Mouse (Mus musculus) liver, embryonic 11.5 days (tissue): Measurements from ENCODE around the gene Cyp2b10. TPM values are rescaled to one million over a fixed set of nuclear protein-coding genes. Genes with fewer than 3 reads are reported as not detected.
"Not testable (repeated sequence)": the region's sequence is repeated elsewhere in the genome, so short reads cannot be mapped to it uniquely, and the experiment has no call there.

ENCODE experiments used
- ATAC-seq: fragments of 200-750 bp; cut with Nextera tagmentation; replicated peaks from 2 replicates; pipeline ENCODE4 v1.8.0; 2017; ENCODE audit warnings: moderate number of reproducible peaks, mild to moderate bottlenecking, moderate TSS enrichment, moderate library complexity; ENCODE audit not compliant: low FRiP score
- DNase-seq: peaks from one replicate; pipeline ENCODE4 v3.0.0-alpha.2; 2017; ENCODE audit warnings: low spot score
- H3K27ac ChIP-seq: fragments of 300-500 bp; sonication (generic); 2 replicates; pipeline ENCODE4 v1.5.1; 2014; ENCODE audit warnings: mild to moderate bottlenecking, low read depth, low read length, control low read depth
- H3K27me3 ChIP-seq: fragments of 300-500 bp; sonication (generic); replicated peaks from 2 replicates; pipeline ENCODE4 v1.6.1; 2014; ENCODE audit warnings: low read length, mixed read lengths; ENCODE audit not compliant: control insufficient read depth, insufficient read depth
- H3K36me3 ChIP-seq: fragments of 300-500 bp; sonication (generic); 2 replicates; pipeline ENCODE4 v1.6.1; 2014; ENCODE audit warnings: mild to moderate bottlenecking, low read length, moderate library complexity, mixed read lengths; ENCODE audit not compliant: control insufficient read depth, insufficient read depth
- H3K4me1 ChIP-seq: fragments of 300-500 bp; sonication (generic); replicated peaks from 2 replicates; pipeline ENCODE4 v1.6.1; 2014; ENCODE audit warnings: low read length, mixed read lengths; ENCODE audit not compliant: control insufficient read depth, insufficient read depth
- H3K4me2 ChIP-seq: fragments of 300-500 bp; sonication (generic); 2 replicates; pipeline ENCODE4 v1.6.1; 2014; ENCODE audit warnings: mild to moderate bottlenecking, control low read depth, moderate library complexity
- H3K4me3 ChIP-seq: fragments of 300-500 bp; sonication (generic); 2 replicates; pipeline ENCODE4 v1.5.1; 2014; ENCODE audit warnings: low read depth, low read length, control low read depth
- H3K9ac ChIP-seq: fragments of 300-500 bp; sonication (generic); 2 replicates; pipeline ENCODE4 v1.6.1; 2014; ENCODE audit warnings: low read depth, low read length, control low read depth
- H3K9me3 ChIP-seq: fragments of 300-500 bp; sonication (generic); 2 replicates; pipeline ENCODE4 v1.6.1; 2016; ENCODE audit warnings: low read length, inconsistent platforms, mixed read lengths; ENCODE audit not compliant: control insufficient read depth
- WGBS: fragments of 180-500 bp; shearing (Covaris S2); extraction: QIAGEN DNeasy Blood & Tissue Kit; methylation state at CpG from one replicate; pipeline ENCODE4 v1.1.7; 2014; 5-methylcytosine and 5-hydroxymethylcytosine counted together
- polyA plus RNA-seq: library from polyadenylated mRNA; unstranded; fragments of >200 nt; fragmentation: Nextera tagmentation; extraction: Ambion mirVana; gene quantifications from 2 replicates; pipeline ENCODE4 v1.2.1, GENCODE M21; 2014

Gene Cyp2b10
- polyA plus RNA-seq, 1 experiment from 2014 or later = not detected

- 42% methylated on average over 8 of the region's 8 CpGs for WGBS
- no peak for ATAC-seq
- H3K9me3 ChIP-seq = no peaks in the 10 kb centered on the region
- H3K4me3 ChIP-seq = no peak overlapping the region
- no peaks in the 10 kb centered on the region for H3K27me3 ChIP-seq
- H3K27ac ChIP-seq = no peak overlapping the region
- no peaks in the 10 kb centered on the region for H3K4me1 ChIP-seq
- no peak overlapping the region for H3K9ac ChIP-seq
- no peak for DNase-seq
- no peak overlapping the region for H3K4me2 ChIP-seq
- no peaks in the 10 kb centered on the region for H3K36me3 ChIP-seq
Observed at GRCm38 (mm10) chr7:25902061-25902690, 4.8 kb downstream of the Cyp2b10 start.

GRCm38 (mm10) chr7:25903156-25903555 is 5.7 kb downstream of the Cyp2b10 start:
- Histone ChIP-seq H3K27ac (no peak overlapping the region), H3K27me3 (no peaks in the 10 kb centered on the region), H3K36me3 (no peaks in the 10 kb centered on the region), H3K9ac (no peak overlapping the region), H3K9me3 (no peaks in the 10 kb centered on the region), H3K4me1 (no peaks in the 10 kb centered on the region), H3K4me3 (no peak overlapping the region), H3K4me2 (no peak overlapping the region)
- DNase-seq (no peak), ATAC-seq (no peak)
- WGBS = 35% methylated on average over 14 of the region's 14 CpGs

- no peak for DNase-seq
- H3K36me3 ChIP-seq = no peaks in the 10 kb centered on the region
- whole genome bisulfite sequencing = 37% methylated on average over 3 of the region's 3 CpGs
Observed at GRCm38 (mm10) chr7:25904066-25904465, 6.6 kb downstream of the Cyp2b10 start.

GRCm38 (mm10) chr7:25904489-25904888 is 7.1 kb downstream of the Cyp2b10 start:
- H3K9me3 ChIP-seq = no peaks in the 10 kb centered on the region
- WGBS = 66% methylated on average over 10 of the region's 10 CpGs
- ATAC-seq = no peak
- H3K4me3 ChIP-seq = no peak overlapping the region
- no peaks in the 10 kb centered on the region for H3K4me1 ChIP-seq
- no peak overlapping the region for H3K27ac ChIP-seq
- no peaks in the 10 kb centered on the region for H3K27me3 ChIP-seq
- DNase-seq = no peak
- no peak overlapping the region for H3K9ac ChIP-seq
- no peak overlapping the region for H3K4me2 ChIP-seq
- no peaks in the 10 kb centered on the region for H3K36me3 ChIP-seq

More at GRCm38 (mm10) chr7:25904066-25904465, 6.6 kb downstream of the Cyp2b10 start:
- Histone ChIP-seq H3K9me3 (no peaks in the 10 kb centered on the region), H3K27me3 (no peaks in the 10 kb centered on the region), H3K27ac (no peak overlapping the region), H3K9ac (no peak overlapping the region), H3K4me3 (no peak overlapping the region), H3K4me1 (no peaks in the 10 kb centered on the region), H3K4me2 (no peak overlapping the region)
- ATAC-seq = no peak

GRCm38 (mm10) chr7:25907380-25907779 is 10.0 kb downstream of the Cyp2b10 start:
- DNase-seq (no peak), ATAC-seq (no peak)
- Histone ChIP-seq H3K4me3 (no peak overlapping the region), H3K4me2 (no peak overlapping the region), H3K9ac (no peak overlapping the region), H3K36me3 (no peaks in the 10 kb centered on the region), H3K9me3 (no peaks in the 10 kb centered on the region), H3K4me1 (no peaks in the 10 kb centered on the region), H3K27me3 (no peaks in the 10 kb centered on the region), H3K27ac (no peak overlapping the region)
- 60% methylated on average over 6 of the region's 6 CpGs for WGBS

GRCm38 (mm10) chr7:25910046-25910445 is 12.6 kb downstream of the Cyp2b10 start:
- no peak overlapping the region for H3K9ac ChIP-seq
- WGBS = 70% methylated on average over 2 of the region's 2 CpGs
- H3K27me3 ChIP-seq = no peaks in the 10 kb centered on the region
- DNase-seq (no peak), ATAC-seq (no peak)
- no peak overlapping the region for H3K27ac ChIP-seq
- no peaks in the 10 kb centered on the region for H3K36me3 ChIP-seq
- no peak overlapping the region for H3K4me2 ChIP-seq
- H3K9me3 ChIP-seq = no peaks in the 10 kb centered on the region
- H3K4me1 ChIP-seq = no peaks in the 10 kb centered on the region
- no peak overlapping the region for H3K4me3 ChIP-seq

- ATAC-seq = no peak
- no peaks in the 10 kb centered on the region for H3K27me3 ChIP-seq
- no peak overlapping the region for H3K27ac ChIP-seq
- H3K4me3 ChIP-seq = no peak overlapping the region
- WGBS = 67% methylated on average over 1 of the region's 1 CpGs
- H3K4me2 ChIP-seq = no peak overlapping the region
- H3K9ac ChIP-seq = no peak overlapping the region
- no peak for DNase-seq
- H3K36me3 ChIP-seq = no peaks in the 10 kb centered on the region
- H3K4me1 ChIP-seq = no peaks in the 10 kb centered on the region
- H3K9me3 ChIP-seq = no peaks in the 10 kb centered on the region
Observed at GRCm38 (mm10) chr7:25916116-25916515, 18.7 kb downstream of the Cyp2b10 start.

GRCm38 (mm10) chr7:25917271-25917670 is 19.9 kb downstream of the Cyp2b10 start:
- not testable (repeated sequence) for ATAC-seq, H3K4me1 ChIP-seq, H3K27me3 ChIP-seq, H3K9me3 ChIP-seq, H3K9ac ChIP-seq, DNase-seq, H3K4me3 ChIP-seq, H3K4me2 ChIP-seq, H3K36me3 ChIP-seq, H3K27ac ChIP-seq
- 49% methylated on average over 5 of the region's 5 CpGs for WGBS

GRCm38 (mm10) chr7:25919467-25919866 is 22.0 kb downstream of the Cyp2b10 start:
- H3K36me3 ChIP-seq = no peaks in the 10 kb centered on the region
- no peak overlapping the region for H3K27ac ChIP-seq
- DNase-seq = no peak

More at GRCm38 (mm10) chr7:25919467-25919866, 22.0 kb downstream of the Cyp2b10 start:
- Histone ChIP-seq H3K27me3 (no peaks in the 10 kb centered on the region), H3K4me3 (no peak overlapping the region), H3K4me1 (no peaks in the 10 kb centered on the region), H3K4me2 (no peak overlapping the region), H3K9ac (no peak overlapping the region), H3K9me3 (no peaks in the 10 kb centered on the region)
- no peak for ATAC-seq
- 57% methylated on average over 1 of the region's 1 CpGs for WGBS
